Mouse (Mus musculus): ENCODE data around the gene Gm11733. TPM values are rescaled to one million over a fixed set of nuclear protein-coding genes. Genes with fewer than 3 reads are reported as not detected.

Gm11733 gene
- not detected for total RNA-seq (2023)

GRCm38 (mm10) chr11:117484198-117484597, at the start of gene Gm11733:
TSS of gene Gm11733 (plus strand) at chr11:117484368.

Other genes with a start within 250 kb of the Gm11733 start
- gene Tnrc6c, start 169.9 kb downstream of the Gm11733 start, total RNA-seq (2023): 10 to 100 TPM; 41.2 to 45.0 TPM